In genomic region chr1:179578625-179579024, GRCm38 (mm10) we compare ENCODE assay signal across 15 mouse cellular contexts. TPM values are rescaled to one million over a fixed set of nuclear protein-coding genes. Genes with fewer than 3 reads are reported as not detected.
A peak's percentile ranks its signal among the peaks of the same experiment; 100 is the strongest.
DNase-seq lines count a peak whose midpoint lies in the region; ATAC-seq and TF ChIP-seq lines count a peak whose summit lies in the region.
"Had no signal": no experiment of that assay in that cellular context is flagged by ENCODE, and none has a peak within 500 bp of the region (broad histone marks: within the 10 kb centered on the region; RNA-seq: fewer than 3 reads in every experiment).

No protein-coding gene starts in this region.

- no peaks in the 10 kb centered on the region for H3K27me3 ChIP-seq in liver, embryonic 13.5 days
- H3K27me3 ChIP-seq in thymus, adult 2 months (ENCODE audit: control insufficient read depth, insufficient read depth, low read length) = no peaks in the 10 kb centered on the region
- H3K27me3 ChIP-seq: limb, embryonic 12.5 days had no signal

- H3K4me2 ChIP-seq in liver, embryonic 13.5 days = peak overlapping the region; percentile 37
- H3K4me2 ChIP-seq: limb, embryonic 12.5 days had no signal

- H3K27ac ChIP-seq in liver, embryonic 13.5 days = peak overlapping the region; percentile 60
- peak overlapping the region; percentile 55 for H3K27ac ChIP-seq in thymus, adult 2 months (ENCODE audit: control insufficient read depth, insufficient read depth, low read length)
- H3K27ac ChIP-seq: limb, embryonic 12.5 days had no signal

- H3K4me1 ChIP-seq in liver, embryonic 13.5 days (replicated peaks) = peaks cover 75% of the 10 kb centered on the region
- H3K4me1 ChIP-seq in thymus, adult 2 months (replicated peaks; ENCODE audit: control insufficient read depth, insufficient read depth, low read length) = peaks cover 15% of the 10 kb centered on the region

- WGBS in liver, embryonic 13.5 days (ENCODE audit: insufficient replicate concordance) = 28% methylated on average over 6 of the region's 6 CpGs
- 5% methylated on average over 6 of the region's 6 CpGs for WGBS in thymus, adult 2 months

- H3K36me3 ChIP-seq in liver, embryonic 13.5 days = peaks cover 24% of the 10 kb centered on the region
- peaks cover 5% of the 10 kb centered on the region; the same call in 1 of the 2 replicates for H3K36me3 ChIP-seq in thymus, adult 2 months (ENCODE audit: control insufficient read depth, insufficient read depth, low read length)

- TF ChIP-seq CTCF in thymus, adult 2 months (IDR thresholded peaks at IDR 0.05; ENCODE audit: borderline replicate concordance, control insufficient read depth, extremely low read depth, insufficient read depth, low read length, poor library complexity) = no peak

- DNase-seq in CD4-positive helper T cell, adult 2 months (ENCODE audit: low read depth, low spot score) = peak; percentile 78
- DNase-seq in ES-CJ7 (ENCODE audit: low read depth, low spot score) (peak; percentile 33), MN1 (ENCODE audit: low spot score) (no peak)
- no peak for DNase-seq in liver, embryonic 13.5 days
- DNase-seq in thymus, adult 2 months = peak; percentile 58
- no peak for DNase-seq in heart, postnatal 36 days
- no peak for DNase-seq in adrenal gland, adult 18-20 months (ENCODE audit: low spot score in 2 of 2)
- DNase-seq: cerebellum, adult 9-11 months; gastrocnemius, postnatal 10 days; kidney, postnatal 36 days; layer of hippocampus, postnatal 36 days; lung, postnatal 4 days had no signal

- no peaks in the 10 kb centered on the region for H3K9me3 ChIP-seq in liver, embryonic 13.5 days (replicated peaks)
- H3K9me3 ChIP-seq: limb, embryonic 12.5 days had no signal

- H3K4me3 ChIP-seq in liver, embryonic 13.5 days (replicated peaks) = no peak overlapping the region
- H3K4me3 ChIP-seq in thymus, adult 2 months (ENCODE audit: control insufficient read depth, insufficient read depth, low read length) = no peak overlapping the region
- H3K4me3 ChIP-seq: erythroblast, embryonic 14.5 days; limb, embryonic 12.5 days had no signal

- TF ChIP-seq POLR2A in thymus, adult 2 months (IDR thresholded peaks at IDR 0.05; ENCODE audit: control insufficient read depth, extremely low read depth, insufficient read depth, low read length, poor library complexity) = no peak

- peak; percentile 60; the same call in 1 of the 2 replicates for ATAC-seq in liver, embryonic 13.5 days (ENCODE audit: low read depth)
- ATAC-seq: intestine, postnatal 0 days had no signal

- H3K9ac ChIP-seq in liver, embryonic 13.5 days = peak overlapping the region; percentile 22; the same call in 1 of the 2 replicates
- H3K9ac ChIP-seq: limb, embryonic 12.5 days had no signal

- intact Hi-C loops in heart, postnatal 36 days (cut with DNase I) = no loop called here

RNA-seq across cellular contexts. Expression of gene Cnst, which starts 32.5 kb away (rescaled TPM):
- 10.7 and 14.4 TPM in 2 replicates for polyA plus RNA-seq in liver, embryonic 13.5 days (2015; fragmentation: Nextera tagmentation; extraction: Ambion mirVana)
- polyA plus RNA-seq in thymus, adult 2 months (2012; rRNA removed) = 28.3 and 28.7 TPM in 2 replicates
- total RNA-seq in heart, postnatal 36 days (2021) = 10 to 100 TPM; 45.2 to 45.4 TPM
- total RNA-seq in adrenal gland, adult 18-20 months (2021) = 10 to 100 TPM; 26.0 to 30.7 TPM

RNA-seq across cellular contexts. Expression of gene Tfb2m, which starts 32.6 kb away (rescaled TPM):
- polyA plus RNA-seq in liver, embryonic 13.5 days (2015; fragmentation: Nextera tagmentation; extraction: Ambion mirVana) = 17.3 and 21.4 TPM in 2 replicates
- polyA plus RNA-seq in thymus, adult 2 months (2012; rRNA removed) = 10.8 and 10.9 TPM in 2 replicates
- total RNA-seq in heart, postnatal 36 days (2021) = 10 to 100 TPM; 49.4 to 56.2 TPM
- total RNA-seq in adrenal gland, adult 18-20 months (2021) = 10 to 100 TPM; 46.1 to 46.9 TPM

Comparison
In these comparisons a context has a peak if more than half of its experiments do, and no peak if none do; other contexts are left out.
1. DNase-seq: peak in CD4-positive helper T cell, adult 2 months (single experiment), ES-CJ7 (single experiment) and thymus, adult 2 months (single experiment); none in liver, embryonic 13.5 days (single experiment), heart, postnatal 36 days (0 of 2), adrenal gland, adult 18-20 months (0 of 2) and MN1 (single experiment).